Mouse (Mus musculus) megakaryocyte, adult 5-6 weeks (primary cell): ENCODE measurements around the gene Ifng. TPM values are rescaled to one million over a fixed set of nuclear protein-coding genes. Genes with fewer than 3 reads are reported as not detected.
A peak's percentile ranks its signal among the peaks of the same experiment; 100 is the strongest.

Experiments used
- ATAC-seq: 2 replicates; pipeline ENCODE4 v1.8.0; 2016; ENCODE audit warnings: mild to moderate bottlenecking, inconsistent platforms; ENCODE audit not compliant: poor library complexity, severe bottlenecking
- total RNA-seq, 2 experiments: library from RNA; stranded (forward) in 1 of 2; stranded (reverse) in 1 of 2; fragments of 153-499, 151-499 nt in 1 of 2; fragments of 221-1000, 200-1000 nt in 1 of 2; gene quantifications; 2 replicates each; pipeline versions ENCODE4 v1.2.3 to v1.2.4; 2015 to 2017

Ifng gene
- total RNA-seq, 2 experiments from 2014 or later = 0.94 to 1.6 TPM

GRCm38 (mm10) chr10:118479244-118479643, 38.4 kb downstream of the Ifng start:
- no peak for ATAC-seq

- ATAC-seq = no peak
These were observed 39.3 kb downstream of the Ifng start for GRCm38 (mm10) chr10:118480118-118480517.

- peak; percentile 43 for ATAC-seq
These were observed 39.9 kb downstream of the Ifng start for GRCm38 (mm10) chr10:118480793-118481192.

- ATAC-seq = no peak
These were observed 53.3 kb downstream of the Ifng start for GRCm38 (mm10) chr10:118494109-118494508.

- ATAC-seq = no peak
These were observed 54.5 kb downstream of the Ifng start for GRCm38 (mm10) chr10:118495362-118495761.

Other genes starting within 250 kb of the Ifng start
- gene Il22, start 236.1 kb upstream of the Ifng start, total RNA-seq (2015) = not detected in 2 replicates
- not detected in 2 replicates for gene Il22, start 236.1 kb upstream of the Ifng start, total RNA-seq (2017)
- not detected in 2 replicates for gene Gm32717, start 200.3 kb upstream of the Ifng start, total RNA-seq (2015)
- gene Gm32717, start 200.3 kb upstream of the Ifng start, total RNA-seq (2017) = 0.08 and 0.11 TPM in 2 replicates
- gene Gm32802, start 182.4 kb upstream of the Ifng start, total RNA-seq (2015) = not detected in 2 replicates
- gene Gm32802, start 182.4 kb upstream of the Ifng start, total RNA-seq (2017) = 0.08 and 0.11 TPM in 2 replicates
- gene Iltifb, start 146.0 kb upstream of the Ifng start, total RNA-seq (2015) = not detected in 2 replicates
- gene Iltifb, start 146.0 kb upstream of the Ifng start, total RNA-seq (2017) = not detected in 2 replicates
- gene Gm9040, start 114.1 kb upstream of the Ifng start, total RNA-seq (2015) = not detected in 2 replicates
- gene Gm9040, start 114.1 kb upstream of the Ifng start, total RNA-seq (2017) = not detected in 2 replicates
- gene Gm9044, start 108.6 kb upstream of the Ifng start, total RNA-seq (2015) = not detected in 2 replicates
- gene Gm9044, start 108.6 kb upstream of the Ifng start, total RNA-seq (2017) = not detected in 2 replicates
- 0.20 and 0.23 TPM in 2 replicates for gene Gm9045, start 103.2 kb upstream of the Ifng start, total RNA-seq (2015)
- not detected in 2 replicates for gene Gm9045, start 103.2 kb upstream of the Ifng start, total RNA-seq (2017)
- not detected in 2 replicates for gene Gm9046, start 97.8 kb upstream of the Ifng start, total RNA-seq (2015)
- gene Gm9046, start 97.8 kb upstream of the Ifng start, total RNA-seq (2017) = not detected in 2 replicates
- gene Gm9048, start 92.4 kb upstream of the Ifng start, total RNA-seq (2015) = not detected in 2 replicates
- 0.04 and 0.15 TPM in 2 replicates for gene Gm9048, start 92.4 kb upstream of the Ifng start, total RNA-seq (2017)
- 0.20 and 0.23 TPM in 2 replicates for gene Gm9049, start 86.9 kb upstream of the Ifng start, total RNA-seq (2015)
- not detected in 2 replicates for gene Gm9049, start 86.9 kb upstream of the Ifng start, total RNA-seq (2017)